Mouse (Mus musculus) embryonic facial prominence, embryonic 15.5 days (tissue): ENCODE data around the gene Btbd11. TPM values are rescaled to one million over a fixed set of nuclear protein-coding genes. Genes with fewer than 3 reads are reported as not detected.

ENCODE experiments used
- ATAC-seq: fragments of 200-750 bp; cut with Nextera tagmentation; 2 replicates; pipeline ENCODE4 v1.8.0; 2017; ENCODE audit warnings: low read depth, moderate TSS enrichment; ENCODE audit not compliant: insufficient number of reproducible peaks, low FRiP score, low TSS enrichment
- H3K27ac ChIP-seq: fragments of 300-500 bp; sonication (generic); replicated peaks from 2 replicates; pipeline ENCODE4 v1.5.1; 2015; ENCODE audit warnings: mild to moderate bottlenecking, inconsistent platforms
- H3K27me3 ChIP-seq: fragments of 300-500 bp; sonication (generic); 2 replicates; pipeline ENCODE4 v1.6.1; 2015; ENCODE audit warnings: inconsistent platforms
- H3K36me3 ChIP-seq: fragments of 300-500 bp; sonication (generic); 2 replicates; pipeline ENCODE4 v1.6.1; 2015; ENCODE audit warnings: mild to moderate bottlenecking, inconsistent platforms
- H3K4me1 ChIP-seq: fragments of 300-500 bp; sonication (generic); 2 replicates; pipeline ENCODE4 v1.6.1; 2015; ENCODE audit warnings: inconsistent platforms
- H3K4me2 ChIP-seq: fragments of 300-500 bp; sonication (generic); replicated peaks from 2 replicates; pipeline ENCODE4 v1.6.1; 2015; ENCODE audit warnings: mild to moderate bottlenecking, inconsistent platforms
- H3K4me3 ChIP-seq: fragments of 300-500 bp; sonication (generic); replicated peaks from 2 replicates; pipeline ENCODE4 v1.5.1; 2015; ENCODE audit warnings: mild to moderate bottlenecking, inconsistent platforms
- H3K9ac ChIP-seq: fragments of 300-500 bp; sonication (generic); 2 replicates; pipeline ENCODE4 v1.6.1; 2015; ENCODE audit warnings: inconsistent platforms
- H3K9me3 ChIP-seq: fragments of 300-500 bp; sonication (generic); replicated peaks from 2 replicates; pipeline ENCODE4 v1.6.1; 2016; ENCODE audit warnings: inconsistent platforms
- whole genome bisulfite sequencing: fragments of 180-500 bp; shearing (Covaris S2); methylation state at CpG from one replicate; pipeline ENCODE4 v1.1.7; 2015; 5-methylcytosine and 5-hydroxymethylcytosine counted together
- polyA plus RNA-seq: library from polyadenylated mRNA; unstranded; fragments of >200 nt; fragmentation: Nextera tagmentation; extraction: Ambion mirVana; gene quantifications from 2 replicates; pipeline ENCODE4 v1.2.1, GENCODE M21; 2015

The Btbd11 gene
- polyA plus RNA-seq, 1 experiment from 2014 or later: 6.5 TPM

DNA sequence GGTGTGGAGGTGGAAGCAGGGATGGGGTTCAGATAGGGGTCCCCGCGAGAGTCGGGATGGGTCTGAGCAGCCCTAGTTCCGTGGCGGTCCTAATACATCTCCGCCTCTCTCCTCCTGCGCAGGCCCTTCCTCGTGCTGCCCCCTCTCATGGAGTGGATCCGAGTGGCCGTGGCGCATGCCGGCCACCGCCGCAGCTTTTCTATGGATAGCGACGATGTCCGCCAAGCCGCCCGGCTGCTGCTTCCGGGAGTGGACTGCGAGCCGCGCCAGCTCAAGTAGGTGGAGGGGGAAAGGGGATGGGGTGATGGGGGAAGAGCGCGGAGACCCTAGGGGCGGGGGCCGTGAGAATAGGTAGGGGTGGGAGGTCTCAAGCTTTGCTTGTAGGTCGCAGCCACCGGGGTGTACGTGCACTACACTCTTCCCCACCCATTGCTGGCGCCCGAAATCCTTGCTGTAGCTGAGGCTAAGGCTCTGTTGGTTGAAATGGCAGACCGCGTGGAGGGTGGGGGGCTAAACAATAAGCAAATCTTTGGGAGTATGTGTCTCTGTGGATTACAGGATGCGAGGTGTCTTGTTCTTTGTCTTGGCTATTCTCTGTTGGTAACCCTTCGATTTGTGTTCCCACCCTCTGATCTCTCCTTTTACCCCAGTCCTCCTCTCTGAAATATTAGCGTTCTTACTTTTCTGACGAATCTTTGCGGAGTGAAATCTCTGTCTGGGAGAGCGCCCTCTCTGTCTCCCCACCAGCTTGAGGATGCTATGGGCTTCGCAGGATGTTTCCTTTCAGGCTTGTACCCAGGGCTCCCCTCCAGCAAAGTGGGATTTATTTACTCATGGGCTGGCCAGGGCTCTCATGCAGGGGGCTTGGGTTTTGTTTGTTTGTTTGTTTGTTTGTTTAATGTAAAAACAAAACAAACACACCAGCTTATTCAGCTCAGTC lies 212.3 kb downstream of the Btbd11 start:
- WGBS: 1% methylated on average over 41 of the region's 41 CpGs
- H3K27me3 ChIP-seq: no peaks in the 10 kb centered on the region
- H3K36me3 ChIP-seq: no peaks in the 10 kb centered on the region
- no peaks in the 10 kb centered on the region for H3K9me3 ChIP-seq
- H3K9ac ChIP-seq: peak overlapping the region; percentile 34; the same call in 1 of the 2 replicates
- ATAC-seq: peak; percentile 53; the same call in 1 of the 2 replicates
- H3K27ac ChIP-seq: no peak overlapping the region
- H3K4me3 ChIP-seq: peak overlapping the region; percentile 48
- peak overlapping the region; percentile 90 for H3K4me2 ChIP-seq
- peaks cover 11% of the 10 kb centered on the region for H3K4me1 ChIP-seq

DNA sequence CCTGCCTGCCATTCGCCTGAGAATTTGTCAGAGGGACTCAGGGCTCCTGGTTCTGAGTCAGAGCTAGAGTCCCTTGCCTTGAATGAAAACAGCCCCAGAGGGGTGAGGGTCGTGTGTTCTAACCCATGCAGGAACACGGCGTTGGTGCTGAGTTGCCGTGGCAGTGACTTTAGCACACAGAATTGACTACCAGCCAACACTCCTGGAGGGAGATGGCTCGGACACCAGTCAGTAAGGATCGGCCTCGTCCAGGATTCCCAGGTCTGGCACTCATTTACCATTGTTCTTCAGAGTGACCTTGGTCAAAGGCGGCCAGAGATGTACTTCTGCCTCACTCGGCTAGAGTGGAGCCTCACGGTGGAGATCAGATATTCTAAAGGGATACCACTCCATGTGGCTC lies 215.9 kb downstream of the Btbd11 start:
- H3K4me1 ChIP-seq: peaks cover 11% of the 10 kb centered on the region
- H3K27ac ChIP-seq: no peak overlapping the region
- no peaks in the 10 kb centered on the region for H3K9me3 ChIP-seq
- 86% methylated on average over 11 of the region's 11 CpGs for WGBS
- no peak overlapping the region for H3K4me3 ChIP-seq
- H3K27me3 ChIP-seq: no peaks in the 10 kb centered on the region
- no peaks in the 10 kb centered on the region for H3K36me3 ChIP-seq
- H3K4me2 ChIP-seq: no peak overlapping the region
- no peak overlapping the region for H3K9ac ChIP-seq
- no peak for ATAC-seq

- WGBS: 77% methylated on average over 9 of the region's 9 CpGs
- H3K27me3 ChIP-seq: no peaks in the 10 kb centered on the region
- no peak overlapping the region for H3K27ac ChIP-seq
- H3K9me3 ChIP-seq: no peaks in the 10 kb centered on the region
- H3K36me3 ChIP-seq: no peaks in the 10 kb centered on the region
- H3K4me2 ChIP-seq: no peak overlapping the region
- H3K9ac ChIP-seq: no peak overlapping the region
- no peak for ATAC-seq
- H3K4me3 ChIP-seq: no peak overlapping the region
- 0 out of 2 replicates have a peak, but pooled peaks cover 3% of the 10 kb centered on the region for H3K4me1 ChIP-seq
These were observed 217.9 kb downstream of the Btbd11 start for GRCm38 (mm10) chr10:85604556-85604955.

- H3K9ac ChIP-seq: no peak overlapping the region
- 69% methylated on average over 14 of the region's 14 CpGs for WGBS
- H3K27me3 ChIP-seq: no peaks in the 10 kb centered on the region
- H3K36me3 ChIP-seq: no peaks in the 10 kb centered on the region
- 0 out of 2 replicates have a peak, but pooled peaks cover 3% of the 10 kb centered on the region for H3K4me1 ChIP-seq
- H3K27ac ChIP-seq: no peak overlapping the region
- H3K9me3 ChIP-seq: no peaks in the 10 kb centered on the region
- no peak for ATAC-seq
- no peak overlapping the region for H3K4me2 ChIP-seq
- no peak overlapping the region for H3K4me3 ChIP-seq
These were observed 222.1 kb downstream of the Btbd11 start for GRCm38 (mm10) chr10:85608550-85609278.

DNA sequence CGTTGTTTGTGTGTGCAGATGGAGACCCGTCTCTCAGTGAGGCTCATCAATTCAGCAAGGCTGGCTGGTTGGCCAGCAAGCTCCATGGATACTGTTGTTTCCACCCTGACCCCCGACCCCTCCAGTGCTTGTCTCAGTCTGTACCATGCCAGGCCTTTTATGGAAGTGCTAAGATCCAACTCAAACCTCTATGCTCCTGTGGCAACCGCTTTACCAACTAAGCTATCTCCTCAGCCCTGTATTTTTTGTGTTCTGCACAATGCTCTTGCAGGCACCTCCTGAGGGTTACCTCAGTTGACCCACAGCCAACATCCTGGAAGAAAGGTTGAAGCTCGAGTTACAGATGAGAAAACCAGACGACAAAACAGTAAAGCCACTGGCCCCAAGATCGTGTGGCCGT lies 230.5 kb downstream of the Btbd11 start:
- Histone ChIP-seq H3K27ac (no peak overlapping the region), H3K4me1 (0 out of 2 replicates have a peak, but pooled peaks cover 4% of the 10 kb centered on the region), H3K4me2 (no peak overlapping the region), H3K4me3 (no peak overlapping the region), H3K9ac (no peak overlapping the region), H3K9me3 (no peaks in the 10 kb centered on the region), H3K36me3 (no peaks in the 10 kb centered on the region), H3K27me3 (no peaks in the 10 kb centered on the region)
- ATAC-seq: no peak
- WGBS: 62% methylated on average over 8 of the region's 8 CpGs

DNA sequence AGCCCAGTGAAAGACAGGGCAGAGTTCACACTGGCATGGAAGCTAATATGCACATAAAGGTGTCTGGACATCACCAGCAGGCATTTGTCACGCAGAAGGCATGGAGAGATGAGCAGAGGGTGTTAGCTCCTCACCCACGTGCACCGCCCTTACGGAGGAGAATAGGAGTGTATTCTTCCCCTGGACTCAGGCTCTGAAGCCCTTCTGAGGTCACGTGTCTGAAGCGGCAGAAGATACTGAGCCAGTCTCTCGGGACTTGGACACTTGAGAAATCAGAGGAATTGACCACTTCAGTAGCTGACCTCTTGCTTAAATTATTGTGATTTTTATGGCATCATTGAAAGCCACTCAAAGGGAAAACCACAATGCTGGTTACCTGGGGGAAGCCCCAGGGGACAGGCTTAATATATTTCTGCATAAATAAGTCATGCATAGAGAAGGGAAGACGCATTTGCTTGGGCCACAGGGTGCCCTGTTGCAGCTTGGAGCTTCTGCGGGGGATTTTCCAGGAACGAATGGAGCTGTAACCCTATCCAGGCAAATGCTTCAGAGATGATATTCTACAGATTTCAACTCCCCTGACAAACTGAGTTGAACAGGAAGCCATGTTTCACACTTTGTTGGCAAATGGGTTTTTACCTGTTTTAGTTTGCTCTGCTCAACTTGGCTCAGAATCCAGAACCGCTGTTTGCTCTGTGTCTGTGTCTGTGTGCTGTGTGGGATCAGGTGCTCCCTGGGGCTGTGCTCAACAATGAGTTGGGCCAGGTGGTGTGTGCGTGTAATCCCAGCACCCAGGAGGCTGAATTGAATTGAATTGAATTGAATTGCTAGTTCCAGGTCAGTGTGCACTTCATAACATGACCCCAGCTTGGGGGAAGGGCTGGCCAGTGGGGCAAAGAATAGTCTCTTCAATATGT lies 231.1 kb downstream of the Btbd11 start:
- ATAC-seq: no peak
- 65% methylated on average over 12 of the region's 12 CpGs for WGBS
- H3K27ac ChIP-seq: no peak overlapping the region
- H3K27me3 ChIP-seq: no peaks in the 10 kb centered on the region
- no peaks in the 10 kb centered on the region for H3K36me3 ChIP-seq
- no peaks in the 10 kb centered on the region for H3K9me3 ChIP-seq
- no peak overlapping the region for H3K4me3 ChIP-seq
- H3K4me2 ChIP-seq: no peak overlapping the region
- no peak overlapping the region for H3K9ac ChIP-seq
- H3K4me1 ChIP-seq: 0 out of 2 replicates have a peak, but pooled peaks cover 4% of the 10 kb centered on the region

GRCm38 (mm10) chr10:85621067-85621466 lies 234.5 kb downstream of the Btbd11 start:
- Histone ChIP-seq H3K36me3 (no peaks in the 10 kb centered on the region), H3K4me3 (no peak overlapping the region), H3K4me2 (no peak overlapping the region), H3K9ac (no peak overlapping the region), H3K27me3 (no peaks in the 10 kb centered on the region), H3K4me1 (peaks cover 9% of the 10 kb centered on the region; the same call in 1 of the 2 replicates), H3K9me3 (no peaks in the 10 kb centered on the region), H3K27ac (no peak overlapping the region)
- WGBS: 68% methylated on average over 6 of the region's 6 CpGs
- ATAC-seq: no peak

DNA sequence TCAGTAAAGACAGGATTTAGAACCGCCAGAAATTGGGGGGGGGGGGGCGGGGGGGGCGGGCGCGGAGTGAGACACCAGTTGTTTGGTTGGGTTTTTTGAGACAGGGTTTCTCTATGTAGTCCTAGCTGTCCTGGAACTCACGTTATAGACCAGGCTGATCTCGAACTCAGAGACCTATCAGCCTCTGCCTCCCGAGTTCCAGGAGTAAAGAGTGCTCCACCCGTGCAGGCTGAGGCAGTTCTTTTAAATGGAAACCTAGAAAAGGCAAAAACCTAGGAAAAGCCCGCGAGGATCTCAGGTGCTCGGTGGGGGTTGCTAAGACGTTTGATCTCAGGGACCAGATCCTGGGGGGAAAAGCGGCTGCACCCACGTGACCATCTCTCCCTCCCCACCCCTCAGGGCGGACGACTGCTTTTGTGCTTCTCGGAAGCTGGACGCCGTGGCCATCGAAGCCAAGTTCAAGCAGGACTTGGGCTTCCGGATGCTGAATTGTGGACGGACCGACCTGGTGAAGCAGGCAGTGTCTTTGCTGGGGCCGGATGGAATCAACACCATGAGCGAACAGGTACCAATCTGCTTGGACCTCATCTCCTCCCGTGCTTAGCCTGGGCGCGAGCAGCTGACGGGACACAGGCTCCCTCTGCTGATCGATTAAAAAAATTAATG lies 238.0 kb downstream of the Btbd11 start:
- Histone ChIP-seq H3K4me3 (peak overlapping the region; percentile 42), H3K36me3 (no peaks in the 10 kb centered on the region), H3K4me1 (peaks cover 5% of the 10 kb centered on the region; the same call in 1 of the 2 replicates), H3K4me2 (peak overlapping the region; percentile 72), H3K9me3 (no peaks in the 10 kb centered on the region), H3K9ac (no peak overlapping the region), H3K27ac (no peak overlapping the region), H3K27me3 (no peaks in the 10 kb centered on the region)
- no peak; the same call in 1 of the 2 replicates for ATAC-seq
- 2% methylated on average over 31 of the region's 31 CpGs for WGBS

DNA sequence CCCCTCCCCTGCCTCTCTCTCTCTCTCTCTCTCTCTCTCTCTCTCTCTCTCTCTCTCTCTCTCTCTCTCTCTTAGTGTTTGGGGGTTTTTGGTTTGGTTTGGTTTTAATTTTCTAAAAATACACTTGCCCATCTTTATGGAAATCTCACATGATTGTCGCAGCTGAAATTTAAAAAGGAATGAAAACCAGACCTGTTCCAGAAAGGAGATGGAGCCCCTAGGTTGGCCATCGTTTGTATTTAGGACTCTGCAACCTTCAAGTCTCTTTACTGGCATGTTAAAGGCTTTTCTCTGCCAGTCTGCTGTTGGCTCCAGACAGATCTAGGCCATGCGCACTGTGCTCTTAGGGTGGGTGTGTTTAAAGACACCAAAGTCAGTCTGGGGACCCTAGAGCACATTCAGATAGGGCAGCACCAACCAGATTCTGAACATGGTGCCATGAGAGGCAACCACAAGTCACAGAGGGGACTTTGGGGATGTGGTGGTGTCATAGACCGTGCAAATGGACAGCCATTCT lies 238.6 kb downstream of the Btbd11 start:
- no peak for ATAC-seq
- no peak overlapping the region for H3K9ac ChIP-seq
- no peaks in the 10 kb centered on the region for H3K27me3 ChIP-seq
- no peaks in the 10 kb centered on the region for H3K36me3 ChIP-seq
- H3K4me1 ChIP-seq: peaks cover 5% of the 10 kb centered on the region; the same call in 1 of the 2 replicates
- no peak overlapping the region for H3K27ac ChIP-seq
- 50% methylated on average over 4 of the region's 4 CpGs for WGBS
- H3K4me2 ChIP-seq: peak overlapping the region; percentile 72
- no peaks in the 10 kb centered on the region for H3K9me3 ChIP-seq
- H3K4me3 ChIP-seq: peak overlapping the region; percentile 42; the same call in 1 of the 2 replicates

- Histone ChIP-seq H3K27me3 (no peaks in the 10 kb centered on the region), H3K9me3 (no peaks in the 10 kb centered on the region), H3K4me3 (no peak overlapping the region), H3K9ac (no peak overlapping the region), H3K4me2 (no peak overlapping the region), H3K27ac (no peak overlapping the region), H3K4me1 (no peaks in the 10 kb centered on the region), H3K36me3 (no peaks in the 10 kb centered on the region)
- no peak for ATAC-seq
- 83% methylated on average over 10 of the region's 10 CpGs for WGBS
These were observed 245.4 kb downstream of the Btbd11 start for GRCm38 (mm10) chr10:85632030-85632429.
